Mouse (Mus musculus): ENCODE measurements around the gene Ddx23. TPM values are rescaled to one million over a fixed set of nuclear protein-coding genes. Genes with fewer than 3 reads are reported as not detected.

The Ddx23 gene
- total RNA-seq, 1 experiment from 2014 or later: 114 TPM

- no peak for ATAC-seq (ENCODE audit: extremely low read depth, insufficient number of reproducible peaks, low FRiP score, poor library complexity, severe bottlenecking)
Measured at GRCm38 (mm10) chr15:98636517-98636916, 26.2 kb downstream of the Ddx23 start.

DNA sequence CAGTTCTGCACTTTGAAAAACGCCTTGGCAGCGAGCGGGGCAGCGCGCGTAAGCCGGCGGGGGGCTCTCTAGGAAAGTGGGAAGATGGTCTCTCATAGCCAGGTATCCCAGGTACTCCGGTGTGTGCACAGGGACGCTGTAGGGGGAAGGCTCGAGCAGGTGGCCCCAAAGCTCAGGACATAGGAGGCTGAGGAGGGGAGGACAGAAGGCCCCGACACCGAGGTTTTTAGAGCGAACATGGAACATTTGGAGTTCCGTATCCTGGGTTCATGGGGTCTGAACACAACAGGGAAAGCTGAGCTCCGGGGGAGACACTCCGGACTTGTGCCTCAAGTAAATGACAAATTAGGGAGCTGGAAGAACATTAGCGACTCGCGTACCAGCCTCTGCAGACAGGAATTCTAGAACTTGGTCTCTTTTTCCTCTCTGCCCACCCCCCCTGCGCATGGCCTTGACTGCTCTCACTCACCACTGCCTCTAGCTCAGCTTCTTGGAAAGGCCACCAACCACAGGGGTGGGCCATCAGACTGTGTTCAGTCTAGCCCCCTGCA lies 27.3 kb downstream of the Ddx23 start:
- no peak for ATAC-seq (ENCODE audit: extremely low read depth, insufficient number of reproducible peaks, low FRiP score, poor library complexity, severe bottlenecking)

GRCm38 (mm10) chr15:98634541-98635081 lies 28.1 kb downstream of the Ddx23 start:
- no peak for ATAC-seq (ENCODE audit: extremely low read depth, insufficient number of reproducible peaks, low FRiP score, poor library complexity, severe bottlenecking)

- ATAC-seq (ENCODE audit: extremely low read depth, insufficient number of reproducible peaks, low FRiP score, poor library complexity, severe bottlenecking): no peak
Measured at GRCm38 (mm10) chr15:98633822-98634470, 28.7 kb downstream of the Ddx23 start.

GRCm38 (mm10) chr15:98632921-98633320 lies 29.8 kb downstream of the Ddx23 start:
- no peak for ATAC-seq (ENCODE audit: extremely low read depth, insufficient number of reproducible peaks, low FRiP score, poor library complexity, severe bottlenecking)

GRCm38 (mm10) chr15:98632107-98632744 lies 30.5 kb downstream of the Ddx23 start:
- ATAC-seq (ENCODE audit: extremely low read depth, insufficient number of reproducible peaks, low FRiP score, poor library complexity, severe bottlenecking): no peak

DNA sequence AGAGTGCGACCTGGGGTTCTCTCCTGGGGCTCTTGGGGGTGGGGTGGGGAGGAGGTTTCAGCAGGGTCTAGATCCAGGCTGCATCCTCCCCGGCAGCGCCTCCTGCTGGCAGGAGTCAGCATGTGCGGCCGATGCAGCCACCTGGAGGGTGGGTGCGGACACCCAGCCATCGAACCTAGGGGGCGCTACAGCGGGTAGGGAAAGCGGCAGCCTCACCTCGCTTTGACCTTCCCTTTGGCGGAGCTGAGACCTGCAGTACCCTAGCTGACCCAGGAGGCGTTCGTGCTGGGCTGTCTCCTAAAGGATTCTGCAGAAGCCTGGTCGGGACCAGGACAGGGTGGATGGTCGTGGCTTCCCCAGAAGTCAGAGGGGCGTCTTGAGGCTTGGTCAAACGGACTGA lies 31.2 kb downstream of the Ddx23 start:
- 0 out of 2 replicates have a peak, but pooled peaks have one; percentile 33 for ATAC-seq (ENCODE audit: extremely low read depth, insufficient number of reproducible peaks, low FRiP score, poor library complexity, severe bottlenecking)

DNA sequence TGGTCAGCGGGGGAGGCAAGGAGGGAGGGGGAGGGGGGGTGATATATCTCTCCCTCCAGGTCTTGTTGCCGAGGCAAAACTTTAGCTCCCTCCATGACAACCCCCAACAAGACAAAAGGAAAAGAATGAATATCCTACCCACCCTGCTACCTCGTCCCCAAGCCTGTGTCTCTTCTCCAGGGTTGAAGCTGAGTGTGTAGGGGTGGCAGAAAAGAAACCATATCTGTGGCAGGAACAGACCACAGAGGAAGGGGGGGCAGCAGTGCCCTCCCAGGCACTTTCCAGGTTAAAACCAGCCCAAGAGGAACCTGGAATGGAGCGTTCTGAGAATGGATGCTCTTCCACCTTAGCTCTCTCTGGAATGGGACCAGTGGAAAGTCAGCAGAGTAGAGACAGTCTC lies 32.2 kb downstream of the Ddx23 start, which contains the start of gene Cacnb3:
Gene Cacnb3, plus strand, starts transcription at position 301 of the 400 bp plus-strand sequence.
- no peak for ATAC-seq (ENCODE audit: extremely low read depth, insufficient number of reproducible peaks, low FRiP score, poor library complexity, severe bottlenecking)

DNA sequence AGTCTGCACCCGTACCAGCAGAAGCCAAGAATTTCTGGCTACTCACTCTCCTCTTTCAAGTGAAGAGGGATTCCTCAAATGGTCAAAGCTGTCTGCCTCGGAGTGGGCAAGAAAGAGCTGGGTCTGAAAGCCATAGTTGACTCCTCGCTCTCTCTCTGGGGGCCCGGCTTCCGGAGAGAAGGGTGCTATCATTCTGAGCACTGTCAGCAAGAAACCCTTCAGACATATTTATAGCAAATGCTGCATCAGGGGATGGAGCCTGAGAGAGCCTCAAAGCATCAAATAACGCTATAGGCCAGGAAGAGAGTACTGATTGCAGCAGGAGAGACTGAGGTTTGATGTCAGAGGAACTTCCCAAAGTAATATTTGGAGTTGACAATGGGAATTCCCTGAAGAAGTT lies 33.2 kb downstream of the Ddx23 start:
- no peak for ATAC-seq (ENCODE audit: extremely low read depth, insufficient number of reproducible peaks, low FRiP score, poor library complexity, severe bottlenecking)

- ATAC-seq (ENCODE audit: extremely low read depth, insufficient number of reproducible peaks, low FRiP score, poor library complexity, severe bottlenecking): no peak
Measured at GRCm38 (mm10) chr15:98628589-98629254, 34.0 kb downstream of the Ddx23 start.

DNA sequence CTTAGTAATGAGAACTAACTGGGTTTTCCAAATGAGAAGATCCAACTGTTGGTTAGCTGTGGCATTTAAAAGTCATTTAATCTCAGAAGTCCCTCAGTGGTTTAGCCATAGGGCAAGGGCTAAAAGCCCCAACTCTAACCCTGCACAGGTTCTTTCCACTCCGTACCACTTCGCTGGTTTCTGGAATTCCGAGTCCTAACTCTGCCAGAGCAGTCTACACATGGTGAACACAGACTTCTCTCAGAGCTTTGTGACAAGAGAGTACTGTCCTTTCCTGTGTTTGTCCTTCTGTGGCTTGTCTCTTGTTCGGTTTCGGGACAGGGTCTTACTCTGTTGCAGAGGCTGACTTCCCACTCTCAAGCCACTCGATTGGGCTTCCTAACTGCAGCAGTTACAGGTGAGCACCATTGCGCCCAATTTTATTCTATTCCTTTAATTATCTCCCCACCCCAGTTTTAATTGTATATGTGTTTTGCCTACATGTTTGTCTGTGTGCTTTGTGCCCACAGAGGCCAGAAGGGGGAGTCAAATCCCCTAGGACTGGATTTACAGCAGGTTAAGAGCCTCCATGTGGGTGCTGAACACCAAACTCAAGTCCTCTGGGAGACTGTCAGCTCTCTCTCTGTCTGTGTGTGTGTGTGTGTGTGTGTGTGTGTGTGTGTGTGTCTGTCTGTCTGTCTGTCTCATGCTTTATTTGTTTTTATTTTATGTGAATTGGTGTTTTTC lies 36.0 kb downstream of the Ddx23 start:
- ATAC-seq (ENCODE audit: extremely low read depth, insufficient number of reproducible peaks, low FRiP score, poor library complexity, severe bottlenecking): no peak

DNA sequence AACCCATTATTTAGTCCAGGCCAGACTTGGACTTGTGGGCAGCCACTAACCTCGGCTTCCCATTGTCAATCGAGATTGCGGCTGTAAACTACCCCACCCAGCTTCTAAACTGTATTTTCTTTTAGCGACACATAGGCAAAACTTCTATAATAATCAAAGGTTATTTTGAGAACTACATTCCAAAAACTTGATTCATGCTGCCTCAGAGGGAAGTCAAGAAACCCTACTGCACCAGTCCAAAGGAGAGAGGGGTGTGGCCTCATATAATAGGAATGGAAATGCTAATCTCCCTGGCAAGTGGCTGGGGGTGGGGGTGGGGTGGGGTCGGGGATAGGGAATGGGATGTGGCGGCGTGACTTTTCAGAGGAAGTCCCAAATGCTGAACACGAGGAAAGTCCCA lies 36.6 kb downstream of the Ddx23 start:
- no peak for ATAC-seq (ENCODE audit: extremely low read depth, insufficient number of reproducible peaks, low FRiP score, poor library complexity, severe bottlenecking)

- ATAC-seq (ENCODE audit: extremely low read depth, insufficient number of reproducible peaks, low FRiP score, poor library complexity, severe bottlenecking): no peak
Measured at GRCm38 (mm10) chr15:98623361-98623821, 39.3 kb downstream of the Ddx23 start.

DNA sequence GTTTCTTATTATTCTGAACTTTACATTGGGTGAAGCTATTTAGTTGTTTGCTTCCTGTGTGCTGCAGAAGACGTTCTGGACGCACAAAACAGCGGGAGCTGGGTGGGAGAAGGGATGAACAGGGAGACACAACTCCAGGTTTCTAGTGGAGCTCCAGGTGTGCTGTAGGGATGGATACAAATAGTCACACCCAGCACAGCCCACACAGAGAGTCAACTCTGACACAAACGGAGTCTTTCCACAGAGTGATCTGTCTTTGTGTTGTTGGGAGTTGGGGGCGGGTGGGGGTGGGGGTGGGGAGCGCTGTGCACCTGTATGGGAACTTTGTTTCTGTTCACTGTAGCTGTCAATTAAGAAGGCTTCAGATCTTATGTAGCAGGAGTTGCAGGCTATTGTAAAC lies 40.0 kb downstream of the Ddx23 start:
- no peak for ATAC-seq (ENCODE audit: extremely low read depth, insufficient number of reproducible peaks, low FRiP score, poor library complexity, severe bottlenecking)

DNA sequence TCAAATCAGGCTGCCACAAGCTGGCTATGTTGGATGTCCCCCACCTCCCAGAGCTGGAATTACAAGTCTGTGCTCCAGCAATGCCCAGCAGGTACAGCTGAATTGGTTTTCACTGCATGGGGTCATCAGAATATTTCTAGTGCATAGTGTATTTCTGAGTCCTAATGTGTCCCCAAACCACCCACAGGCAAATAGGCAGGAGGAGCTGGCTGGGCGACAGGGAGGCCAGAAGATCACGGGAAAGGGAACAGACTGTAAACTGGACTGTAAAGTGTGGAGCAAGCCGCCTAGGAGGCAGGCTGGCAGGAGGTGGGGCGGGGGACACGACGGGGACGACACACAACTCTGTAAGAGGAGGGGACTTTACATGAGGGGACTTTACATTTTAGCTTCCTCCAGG lies 40.5 kb downstream of the Ddx23 start:
- ATAC-seq (ENCODE audit: extremely low read depth, insufficient number of reproducible peaks, low FRiP score, poor library complexity, severe bottlenecking): no peak

- peak; percentile 26; the same call in 1 of the 2 replicates for ATAC-seq (ENCODE audit: extremely low read depth, insufficient number of reproducible peaks, low FRiP score, poor library complexity, severe bottlenecking)
Measured at GRCm38 (mm10) chr15:98617176-98617537, 45.5 kb downstream of the Ddx23 start.

GRCm38 (mm10) chr15:98616362-98617175 lies 46.1 kb downstream of the Ddx23 start:
- no peak for ATAC-seq (ENCODE audit: extremely low read depth, insufficient number of reproducible peaks, low FRiP score, poor library complexity, severe bottlenecking)

GRCm38 (mm10) chr15:98615751-98616150 lies 46.9 kb downstream of the Ddx23 start:
- ATAC-seq (ENCODE audit: extremely low read depth, insufficient number of reproducible peaks, low FRiP score, poor library complexity, severe bottlenecking): no peak
